Mouse (Mus musculus): Measurements from ENCODE around the gene Gls.

GRCm38 (mm10) chr1:52152369-52152768 is 80.7 kb downstream of the Gls start:
- TF ChIP-seq CTCF (IDR thresholded peaks at IDR 0.05; ENCODE audit: low read depth), result no peak
- no peak for TF ChIP-seq EP300 (optimal IDR thresholded peaks at IDR 0.05)
